ENCODE assay signal across 17 mouse cellular contexts in the genomic region with DNA sequence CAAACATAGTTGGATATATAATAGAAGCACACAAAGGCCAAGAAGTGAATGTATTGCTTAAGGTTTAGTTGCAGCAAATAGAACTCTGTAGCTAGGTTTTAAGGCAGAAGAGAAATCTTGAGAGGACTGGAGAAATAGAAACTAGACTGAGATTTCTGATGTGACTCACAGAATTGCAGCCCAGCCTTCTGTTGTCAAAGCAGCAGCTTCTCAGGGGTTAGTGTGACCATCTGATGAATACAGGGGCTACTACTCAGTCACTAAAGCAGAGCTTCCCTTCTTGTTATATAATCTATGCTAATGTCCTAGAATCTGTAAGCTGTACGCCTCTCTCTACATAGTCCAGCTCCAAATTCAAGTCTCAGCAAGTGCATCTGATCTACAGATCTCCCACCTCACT.
"Had no signal": no experiment of that assay in that cellular context is flagged by ENCODE, and none has a peak within 500 bp of the region (broad histone marks: within the 10 kb centered on the region; RNA-seq: fewer than 3 reads in every experiment).

No protein-coding gene starts in this region.

- H3K27ac ChIP-seq: midbrain, embryonic 10.5 days; midbrain, embryonic 12.5 days; neural tube, embryonic 13.5 days; neural tube, embryonic 15.5 days had no signal

- H3K9me3 ChIP-seq: midbrain, embryonic 10.5 days; midbrain, embryonic 12.5 days; neural tube, embryonic 13.5 days; neural tube, embryonic 15.5 days had no signal

- H3K27me3 ChIP-seq: midbrain, embryonic 12.5 days; neural tube, embryonic 13.5 days; neural tube, embryonic 15.5 days had no signal

- H3K4me3 ChIP-seq: midbrain, embryonic 10.5 days; midbrain, embryonic 12.5 days; myocyte; neural tube, embryonic 13.5 days; neural tube, embryonic 15.5 days had no signal

- H3K36me3 ChIP-seq: midbrain, embryonic 10.5 days; midbrain, embryonic 12.5 days; neural tube, embryonic 13.5 days; neural tube, embryonic 15.5 days had no signal

- ATAC-seq: midbrain, embryonic 16.5 days had no signal

- DNase-seq: lung, adult 18-20 months; lung, embryonic 14.5 days; lung, postnatal 10 days; lung, postnatal 4 days; midbrain, embryonic 14.5 days; retina, postnatal 1 day; right cerebral cortex, postnatal 14 days; spleen, adult 18-20 months; thymus, adult 18-20 months; thymus, postnatal 14 days; thymus, postnatal 36 days had no signal

- H3K4me1 ChIP-seq: midbrain, embryonic 10.5 days; midbrain, embryonic 12.5 days; neural tube, embryonic 13.5 days; neural tube, embryonic 15.5 days had no signal

- H3K4me2 ChIP-seq: lung, embryonic 14.5 days; midbrain, embryonic 12.5 days; neural tube, embryonic 13.5 days; neural tube, embryonic 15.5 days had no signal

- H3K9ac ChIP-seq: lung, embryonic 14.5 days; midbrain, embryonic 12.5 days; neural tube, embryonic 13.5 days; neural tube, embryonic 15.5 days had no signal
